ENCODE assay signal across 23 mouse cellular contexts in genomic region chr12:4691193-4691592, GRCm38 (mm10). TPM values are rescaled to one million over a fixed set of nuclear protein-coding genes. Genes with fewer than 3 reads are reported as not detected.
A peak's percentile ranks its signal among the peaks of the same experiment; 100 is the strongest.
DNase-seq lines count a peak whose midpoint lies in the region; ATAC-seq and TF ChIP-seq lines count a peak whose summit lies in the region.
"Had no signal": no experiment of that assay in that cellular context is flagged by ENCODE, and none has a peak within 500 bp of the region (broad histone marks: within the 10 kb centered on the region; RNA-seq: fewer than 3 reads in every experiment).

No protein-coding gene starts in this region.

- no peak overlapping the region for H3K4me3 ChIP-seq in left cerebral cortex, adult 2 months
- H3K4me3 ChIP-seq: embryonic facial prominence, embryonic 10.5 days; heart, embryonic 15.5 days; hindbrain, embryonic 13.5 days had no signal

- H3K27ac ChIP-seq in left cerebral cortex, adult 2 months: peak overlapping the region; percentile 63
- H3K27ac ChIP-seq: embryonic facial prominence, embryonic 10.5 days; heart, embryonic 15.5 days; hindbrain, embryonic 13.5 days; hindbrain, postnatal 0 days had no signal

- DNase-seq in frontal cortex, adult 2 months (ENCODE audit: extremely low spot score in 1 of 2, low spot score in 1 of 2): no peak
- peak; percentile 32 for DNase-seq in layer of hippocampus, adult 11-12 months (ENCODE audit: low spot score)
- DNase-seq in layer of hippocampus, postnatal 14 days (ENCODE audit: low spot score in 2 of 2): no peak
- DNase-seq in left cerebral cortex, adult 2 months (ENCODE audit: extremely low spot score in 1 of 2, low spot score in 2 of 2): no peak
- DNase-seq in left cerebral cortex, postnatal 4 days: no peak
- DNase-seq in telencephalon, adult 2 months (ENCODE audit: low read depth, low spot score): peak; percentile 45
- DNase-seq in cerebellum, postnatal 14 days: no peak
- DNase-seq: adrenal gland, adult 8-10 months; B cell, adult 2 months; cerebellum, adult 11-12 months; cerebellum, adult 9-10 months; cerebellum, postnatal 36 days; gastrocnemius, postnatal 10 days; heart, postnatal 14 days had no signal

- peak; percentile 59; the same call in 1 of the 2 replicates for ATAC-seq in frontal cortex, adult (ENCODE audit: low TSS enrichment)
- ATAC-seq: CD4-positive, CD25-positive, alpha-beta regulatory T cell, adult 4 months; forebrain, embryonic 14.5 days; hindbrain, postnatal 0 days had no signal

- no peak for TF ChIP-seq CTCF in left cerebral cortex, adult 2 months (IDR thresholded peaks at IDR 0.05)

- intact Hi-C loops in left cerebral cortex, adult 2 months (cut with DNase I): no loop called here
- intact Hi-C loops in left cerebral cortex, postnatal 4 days (cut with DNase I): no loop called here

RNA-seq across cellular contexts. Expression of gene Fam228a, which starts 47.0 kb away (rescaled TPM):
- 3.9 and 5.1 TPM in 2 replicates for polyA plus RNA-seq in frontal cortex, adult 2 months (2012; rRNA removed)
- total RNA-seq in layer of hippocampus, postnatal 14 days (2021): 1 to 10 TPM; 2.3 to 3.1 TPM
- 1 to 10 TPM; 2.8 to 2.9 TPM for total RNA-seq in left cerebral cortex, adult 2 months (2021)
- 1 to 10 TPM; 2.3 to 2.7 TPM for total RNA-seq in left cerebral cortex, postnatal 4 days (2021)
- total RNA-seq: hematopoietic stem cell, adult 5-6 weeks had no signal
- polyA plus RNA-seq: G1E had no signal

Comparison
In these comparisons a context has a peak if more than half of its experiments do, and no peak if none do; other contexts are left out.
1. DNase-seq: peak in layer of hippocampus, adult 11-12 months (single experiment) and telencephalon, adult 2 months (single experiment); none in frontal cortex, adult 2 months (0 of 2), layer of hippocampus, postnatal 14 days (0 of 2), left cerebral cortex, adult 2 months (0 of 2), left cerebral cortex, postnatal 4 days (single experiment) and cerebellum, postnatal 14 days (0 of 2).